Mouse (Mus musculus): ENCODE data around the gene Olfml3.

Gene Olfml3

GRCm38 (mm10) chr3:103737778-103738571, at the start of gene Olfml3:
TSS of gene Olfml3 (minus strand) at chr3:103738001.
- DNase-seq (ENCODE audit: low spot score in 2 of 2): peak; percentile 53 to 78

GRCm38 (mm10) chr3:103787225-103787624, 49.4 kb upstream of the Olfml3 start:
- DNase-seq (ENCODE audit: low spot score in 2 of 2): no peak

- DNase-seq (ENCODE audit: low spot score in 2 of 2): no peak
Measured at GRCm38 (mm10) chr3:103782844-103783609, 45.2 kb upstream of the Olfml3 start.

- no peak for DNase-seq (ENCODE audit: low spot score in 2 of 2)
Measured at GRCm38 (mm10) chr3:103780777-103781176, 43.0 kb upstream of the Olfml3 start.

GRCm38 (mm10) chr3:103780271-103780670, 42.5 kb upstream of the Olfml3 start:
- no peak for DNase-seq (ENCODE audit: low spot score in 2 of 2)

GRCm38 (mm10) chr3:103779183-103779582, 41.4 kb upstream of the Olfml3 start:
- no peak for DNase-seq (ENCODE audit: low spot score in 2 of 2)

GRCm38 (mm10) chr3:103778660-103779059, 40.9 kb upstream of the Olfml3 start:
- no peak for DNase-seq (ENCODE audit: low spot score in 2 of 2)

GRCm38 (mm10) chr3:103777940-103778339, 40.1 kb upstream of the Olfml3 start:
- DNase-seq (ENCODE audit: low spot score in 2 of 2): no peak

GRCm38 (mm10) chr3:103774009-103774408, 36.2 kb upstream of the Olfml3 start:
- no peak for DNase-seq (ENCODE audit: low spot score in 2 of 2)

- peak in 1 of 2 experiments; percentile 23 for DNase-seq (ENCODE audit: low spot score in 2 of 2)
Measured at GRCm38 (mm10) chr3:103773508-103773907, 35.7 kb upstream of the Olfml3 start.

- DNase-seq (ENCODE audit: low spot score in 2 of 2): peak; percentile 14 to 46
Measured at GRCm38 (mm10) chr3:103772846-103773245, 35.0 kb upstream of the Olfml3 start.

GRCm38 (mm10) chr3:103771531-103772130, 33.8 kb upstream of the Olfml3 start:
- no peak for DNase-seq (ENCODE audit: low spot score in 2 of 2)

- DNase-seq (ENCODE audit: low spot score in 2 of 2): no peak
Measured at GRCm38 (mm10) chr3:103766789-103767188, 29.0 kb upstream of the Olfml3 start.

GRCm38 (mm10) chr3:103759261-103759970, 21.6 kb upstream of the Olfml3 start:
- DNase-seq (ENCODE audit: low spot score in 2 of 2): no peak

GRCm38 (mm10) chr3:103758456-103758855, 20.7 kb upstream of the Olfml3 start:
- no peak for DNase-seq (ENCODE audit: low spot score in 2 of 2)

GRCm38 (mm10) chr3:103756920-103757319, 19.1 kb upstream of the Olfml3 start:
- no peak for DNase-seq (ENCODE audit: low spot score in 2 of 2)

GRCm38 (mm10) chr3:103755351-103755750, 17.6 kb upstream of the Olfml3 start:
- no peak for DNase-seq (ENCODE audit: low spot score in 2 of 2)

GRCm38 (mm10) chr3:103751558-103751957, 13.8 kb upstream of the Olfml3 start:
- no peak for DNase-seq (ENCODE audit: low spot score in 2 of 2)

GRCm38 (mm10) chr3:103746711-103747110, 8.9 kb upstream of the Olfml3 start:
- no peak for DNase-seq (ENCODE audit: low spot score in 2 of 2)

GRCm38 (mm10) chr3:103745001-103745770, 7.4 kb upstream of the Olfml3 start:
- DNase-seq (ENCODE audit: low spot score in 2 of 2): peak in 1 of 2 experiments; percentile 20

- DNase-seq (ENCODE audit: low spot score in 2 of 2): no peak
Measured at GRCm38 (mm10) chr3:103743208-103743607, 5.4 kb upstream of the Olfml3 start.

All from natural killer cell, adult 2 months (primary cell).